Mouse (Mus musculus) hindbrain, embryonic 16.5 days (tissue): Measurements from ENCODE around the gene Micu2. TPM values are rescaled to one million over a fixed set of nuclear protein-coding genes. Genes with fewer than 3 reads are reported as not detected.

Experiments
- ATAC-seq: fragments of 200-750 bp; cut with Nextera tagmentation; 2 replicates; pipeline ENCODE4 v1.8.0; 2017; ENCODE audit warnings: moderate TSS enrichment, moderate library complexity
- H3K27ac ChIP-seq: fragments of 300-500 bp; sonication (generic); 2 replicates; pipeline ENCODE4 v1.5.1; 2014; ENCODE audit warnings: low read depth, mild to moderate bottlenecking, control low read depth, low read length, moderate library complexity
- H3K27me3 ChIP-seq: fragments of 300-500 bp; sonication (generic); replicated peaks from 2 replicates; pipeline ENCODE4 v1.6.1; 2014; ENCODE audit warnings: low read length; ENCODE audit not compliant: control insufficient read depth, insufficient read depth
- H3K36me3 ChIP-seq: fragments of 300-500 bp; sonication (generic); 2 replicates; pipeline ENCODE4 v1.6.1; 2014; ENCODE audit warnings: mild to moderate bottlenecking, low read length, moderate library complexity, mixed read lengths; ENCODE audit not compliant: control insufficient read depth, insufficient read depth
- H3K4me1 ChIP-seq: fragments of 300-500 bp; sonication (generic); 2 replicates; pipeline ENCODE4 v1.6.1; 2014; ENCODE audit warnings: low read depth, low read length; ENCODE audit not compliant: control insufficient read depth, insufficient read depth
- H3K4me2 ChIP-seq: fragments of 300-500 bp; sonication (generic); 2 replicates; pipeline ENCODE4 v1.6.1; 2014; ENCODE audit warnings: mild to moderate bottlenecking, low read length, control low read depth, moderate library complexity
- H3K4me3 ChIP-seq: fragments of 300-500 bp; sonication (generic); 2 replicates; pipeline ENCODE4 v1.5.1; 2014; ENCODE audit warnings: mild to moderate bottlenecking, low read length, control low read depth, moderate library complexity
- H3K9ac ChIP-seq: fragments of 300-500 bp; sonication (generic); 2 replicates; pipeline ENCODE4 v1.6.1; 2014; ENCODE audit warnings: low read depth, mild to moderate bottlenecking, control low read depth, low read length, moderate library complexity
- H3K9me3 ChIP-seq: fragments of 300-500 bp; sonication (generic); 2 replicates; pipeline ENCODE4 v1.6.1; 2014; ENCODE audit warnings: mild to moderate bottlenecking, low read length, moderate library complexity; ENCODE audit not compliant: control insufficient read depth
- WGBS: fragments of 180-500 bp; shearing (Covaris S2); extraction: QIAGEN DNeasy Blood & Tissue Kit; methylation state at CpG from one replicate; pipeline ENCODE4 v1.1.7; 2014; 5-methylcytosine and 5-hydroxymethylcytosine counted together
- polyA plus RNA-seq: library from polyadenylated mRNA; unstranded; fragments of >200 nt; fragmentation: Nextera tagmentation; extraction: Ambion mirVana; gene quantifications from 2 replicates; pipeline ENCODE4 v1.2.1, GENCODE M21; 2015

Gene Micu2
- polyA plus RNA-seq, 1 experiment from 2014 or later = 78.7 TPM

GRCm38 (mm10) chr14:57890011-57890842, 108.8 kb downstream of the Micu2 start, which contains the start of gene Zdhhc20:
Zdhhc20 (minus strand) TSS chr14:57890276.
- ATAC-seq = peak; percentile 96
- Histone ChIP-seq H3K27me3 (no peaks in the 10 kb centered on the region), H3K9ac (peak within 1 kb of the TSS; percentile 96), H3K27ac (peak within 1 kb of the TSS; percentile 91), H3K9me3 (no peaks in the 10 kb centered on the region), H3K4me2 (peak within 1 kb of the TSS; percentile 67), H3K4me1 (peaks cover 22% of the 10 kb centered on the region), H3K4me3 (peak within 1 kb of the TSS; percentile 95), H3K36me3 (no peaks in the 10 kb centered on the region)
- WGBS = 3% methylated on average over 60 of the region's 65 CpGs

GRCm38 (mm10) chr14:57889541-57890010, 109.5 kb downstream of the Micu2 start:
- peak; percentile 41; the same call in 1 of the 2 replicates for ATAC-seq
- no peaks in the 10 kb centered on the region for H3K9me3 ChIP-seq
- peak overlapping the region; percentile 96 for H3K9ac ChIP-seq
- peak overlapping the region; percentile 95 for H3K4me3 ChIP-seq
- peaks cover 22% of the 10 kb centered on the region for H3K4me1 ChIP-seq
- peak overlapping the region; percentile 67 for H3K4me2 ChIP-seq
- no peaks in the 10 kb centered on the region for H3K27me3 ChIP-seq
- H3K36me3 ChIP-seq = no peaks in the 10 kb centered on the region
- peak overlapping the region; percentile 91 for H3K27ac ChIP-seq
- WGBS = under 1% methylated on average over 29 of the region's 37 CpGs

GRCm38 (mm10) chr14:57887171-57887570, 111.9 kb downstream of the Micu2 start:
- H3K4me1 ChIP-seq = peaks cover 24% of the 10 kb centered on the region
- H3K4me2 ChIP-seq = peak overlapping the region; percentile 21; the same call in 1 of the 2 replicates
- no peak overlapping the region for H3K9ac ChIP-seq
- H3K4me3 ChIP-seq = no peak overlapping the region
- ATAC-seq = no peak
- H3K9me3 ChIP-seq = no peaks in the 10 kb centered on the region
- H3K27ac ChIP-seq = no peak overlapping the region
- WGBS = 66% methylated on average over 8 of the region's 8 CpGs
- H3K27me3 ChIP-seq = no peaks in the 10 kb centered on the region
- no peaks in the 10 kb centered on the region for H3K36me3 ChIP-seq

- Histone ChIP-seq H3K27ac (no peak overlapping the region), H3K27me3 (no peaks in the 10 kb centered on the region), H3K9me3 (no peaks in the 10 kb centered on the region), H3K4me1 (peaks cover 29% of the 10 kb centered on the region), H3K4me2 (no peak overlapping the region), H3K9ac (no peak overlapping the region), H3K36me3 (no peaks in the 10 kb centered on the region), H3K4me3 (no peak overlapping the region)
- ATAC-seq = no peak
- 94% methylated on average over 2 of the region's 2 CpGs for WGBS
These were observed 113.0 kb downstream of the Micu2 start for GRCm38 (mm10) chr14:57886032-57886431.

- WGBS = 92% methylated on average over 3 of the region's 3 CpGs
- H3K36me3 ChIP-seq = no peaks in the 10 kb centered on the region
- H3K27ac ChIP-seq = no peak overlapping the region
- no peak overlapping the region for H3K9ac ChIP-seq
- H3K27me3 ChIP-seq = no peaks in the 10 kb centered on the region
- H3K4me1 ChIP-seq = peaks cover 22% of the 10 kb centered on the region
- H3K4me2 ChIP-seq = no peak overlapping the region
- no peaks in the 10 kb centered on the region for H3K9me3 ChIP-seq
- no peak for ATAC-seq
- no peak overlapping the region for H3K4me3 ChIP-seq
These were observed 115.7 kb downstream of the Micu2 start for GRCm38 (mm10) chr14:57883341-57883740.

- Histone ChIP-seq H3K4me1 (peaks cover 17% of the 10 kb centered on the region), H3K4me3 (no peak overlapping the region), H3K27ac (no peak overlapping the region), H3K9ac (no peak overlapping the region), H3K36me3 (no peaks in the 10 kb centered on the region), H3K4me2 (no peak overlapping the region), H3K27me3 (no peaks in the 10 kb centered on the region), H3K9me3 (no peaks in the 10 kb centered on the region)
- ATAC-seq = no peak
- WGBS = 65% methylated on average over 4 of the region's 4 CpGs
These were observed 116.3 kb downstream of the Micu2 start for GRCm38 (mm10) chr14:57882720-57883119.

GRCm38 (mm10) chr14:57881793-57882192, 117.3 kb downstream of the Micu2 start:
- Histone ChIP-seq H3K9ac (no peak overlapping the region), H3K4me2 (no peak overlapping the region), H3K27ac (peak overlapping the region; percentile 36; the same call in 1 of the 2 replicates), H3K4me1 (peaks cover 10% of the 10 kb centered on the region), H3K27me3 (no peaks in the 10 kb centered on the region), H3K36me3 (no peaks in the 10 kb centered on the region), H3K9me3 (no peaks in the 10 kb centered on the region), H3K4me3 (no peak overlapping the region)
- ATAC-seq = peak; percentile 68
- WGBS = 50% methylated on average over 4 of the region's 4 CpGs

GRCm38 (mm10) chr14:57881074-57881473, 118.0 kb downstream of the Micu2 start:
- Histone ChIP-seq H3K4me1 (peaks cover 7% of the 10 kb centered on the region), H3K9me3 (no peaks in the 10 kb centered on the region), H3K9ac (no peak overlapping the region), H3K27me3 (no peaks in the 10 kb centered on the region), H3K4me2 (no peak overlapping the region), H3K4me3 (no peak overlapping the region), H3K36me3 (no peaks in the 10 kb centered on the region), H3K27ac (no peak overlapping the region)
- ATAC-seq = no peak

- Histone ChIP-seq H3K27me3 (no peaks in the 10 kb centered on the region), H3K9ac (no peak overlapping the region), H3K9me3 (no peaks in the 10 kb centered on the region), H3K4me2 (no peak overlapping the region), H3K4me3 (no peak overlapping the region), H3K36me3 (peaks cover 3% of the 10 kb centered on the region; the same call in 1 of the 2 replicates), H3K4me1 (peaks cover 7% of the 10 kb centered on the region), H3K27ac (no peak overlapping the region)
- WGBS = 95% methylated on average over 9 of the region's 9 CpGs
- ATAC-seq = no peak
These were observed 121.1 kb downstream of the Micu2 start for GRCm38 (mm10) chr14:57877921-57878320.
